8 mouse cellular contexts compared by ENCODE assay signal in the genomic region with DNA sequence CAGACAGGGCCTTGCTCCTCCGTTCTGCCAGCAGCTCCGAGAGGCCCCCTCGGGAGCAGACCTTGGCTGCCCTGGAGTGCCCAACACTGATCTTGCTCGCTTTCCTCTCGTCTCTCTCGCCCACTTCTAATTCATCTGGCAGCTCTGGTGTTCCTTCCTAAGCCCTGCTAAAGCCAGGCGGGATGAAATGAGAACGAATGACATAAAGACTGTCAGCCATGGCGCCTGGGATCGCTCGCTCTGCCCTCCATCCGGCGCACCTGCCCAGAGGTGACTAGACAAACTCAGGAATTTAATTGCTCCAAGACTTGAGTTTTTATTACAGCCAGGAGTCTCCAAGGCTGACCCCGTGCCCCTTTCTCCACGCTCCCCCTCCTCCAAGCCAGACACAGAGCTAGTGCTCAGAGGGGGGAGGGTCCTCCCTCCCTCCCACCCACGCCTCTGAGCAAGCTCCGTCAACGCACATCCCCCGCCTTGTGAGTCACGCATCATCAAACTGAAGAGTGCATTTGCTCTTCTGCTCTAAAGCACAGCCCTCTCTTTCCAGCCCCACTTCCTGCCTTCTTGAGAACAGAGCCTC. TPM values are rescaled to one million over a fixed set of nuclear protein-coding genes. Genes with fewer than 3 reads are reported as not detected.
A peak's percentile ranks its signal among the peaks of the same experiment; 100 is the strongest.
DNase-seq lines count a peak whose midpoint lies in the region; ATAC-seq lines count a peak whose summit lies in the region.
"Had no signal": no experiment of that assay in that cellular context is flagged by ENCODE, and none has a peak within 500 bp of the region (broad histone marks: within the 10 kb centered on the region; RNA-seq: fewer than 3 reads in every experiment).

No protein-coding gene starts in this region.

- peaks cover 30% of the 10 kb centered on the region; the same call in 1 of the 2 replicates for H3K27me3 ChIP-seq in forebrain, embryonic 13.5 days
- no peaks in the 10 kb centered on the region for H3K27me3 ChIP-seq in limb, embryonic 13.5 days

- peak; percentile 67 for DNase-seq in right cerebral cortex, adult 18-20 months
- DNase-seq in right cerebral cortex, postnatal 14 days, result no peak
- peak; percentile 62 for DNase-seq in telencephalon, adult 2 months (ENCODE audit: low read depth, low spot score)
- DNase-seq in cerebellum, postnatal 25 days, result no peak
- no peak for DNase-seq in spleen, postnatal 10 days (ENCODE audit: low spot score in 2 of 2)
- DNase-seq: adrenal gland, adult 8-10 months had no signal

- H3K4me2 ChIP-seq in forebrain, embryonic 13.5 days, result peak overlapping the region; percentile 21; the same call in 1 of the 2 replicates
- peak overlapping the region; percentile 47 for H3K4me2 ChIP-seq in limb, embryonic 13.5 days (replicated peaks)

- no peaks in the 10 kb centered on the region for H3K36me3 ChIP-seq in forebrain, embryonic 13.5 days (ENCODE audit: poor library complexity, severe bottlenecking)
- H3K36me3 ChIP-seq in limb, embryonic 13.5 days, result no peaks in the 10 kb centered on the region

- H3K4me3 ChIP-seq in forebrain, embryonic 13.5 days, result no peak overlapping the region
- H3K4me3 ChIP-seq in limb, embryonic 13.5 days, result 0 out of 2 replicates have a peak overlapping the region, but pooled peaks have one; percentile 5

- H3K27ac ChIP-seq in forebrain, embryonic 13.5 days, result no peak overlapping the region
- H3K27ac ChIP-seq in limb, embryonic 13.5 days, result peak overlapping the region; percentile 58; the same call in 1 of the 2 replicates

- no peak for ATAC-seq in forebrain, embryonic 13.5 days
- ATAC-seq in limb, embryonic 13.5 days (ENCODE audit: low FRiP score, low read depth), result peak; percentile 46

- peaks cover 10% of the 10 kb centered on the region; the same call in 1 of the 2 replicates for H3K4me1 ChIP-seq in forebrain, embryonic 13.5 days
- H3K4me1 ChIP-seq in limb, embryonic 13.5 days, result peaks cover 38% of the 10 kb centered on the region

- no peaks in the 10 kb centered on the region for H3K9me3 ChIP-seq in forebrain, embryonic 13.5 days (replicated peaks)
- H3K9me3 ChIP-seq in limb, embryonic 13.5 days, result no peaks in the 10 kb centered on the region

- WGBS in forebrain, embryonic 13.5 days, result 22% methylated on average over 20 of the region's 20 CpGs
- 4% methylated on average over 20 of the region's 20 CpGs for WGBS in limb, embryonic 13.5 days

- H3K9ac ChIP-seq in forebrain, embryonic 13.5 days, result no peak overlapping the region
- peak overlapping the region; percentile 45 for H3K9ac ChIP-seq in limb, embryonic 13.5 days

RNA-seq across cellular contexts. Expression of gene Dlk1, which starts 27.8 kb away (rescaled TPM):
- polyA plus RNA-seq in forebrain, embryonic 13.5 days (2015; fragmentation: Nextera tagmentation; extraction: Ambion mirVana), result 69.3 and 118 TPM in 2 replicates
- polyA plus RNA-seq in limb, embryonic 13.5 days (2015; fragmentation: Nextera tagmentation; extraction: Ambion mirVana), result 367 and 395 TPM in 2 replicates

Comparison
In these comparisons a context has a peak if more than half of its experiments do, and no peak if none do; other contexts are left out.
1. DNase-seq: peak in right cerebral cortex, adult 18-20 months (single experiment) and telencephalon, adult 2 months (single experiment); none in right cerebral cortex, postnatal 14 days (single experiment), cerebellum, postnatal 25 days (0 of 2) and spleen, postnatal 10 days (0 of 2).